Mouse (Mus musculus) kidney, embryonic 14.5 days (tissue): ENCODE data around the gene Zscan18. TPM values are rescaled to one million over a fixed set of nuclear protein-coding genes. Genes with fewer than 3 reads are reported as not detected.
"Not testable (repeated sequence)": the region's sequence is repeated elsewhere in the genome, so short reads cannot be mapped to it uniquely, and the experiment has no call there.

Source experiments
- ATAC-seq: fragments of 200-750 bp; cut with Nextera tagmentation; 2 replicates; pipeline ENCODE4 v1.8.0; 2017; ENCODE audit warnings: moderate number of reproducible peaks, mild to moderate bottlenecking, moderate TSS enrichment, moderate library complexity; ENCODE audit not compliant: low FRiP score, low TSS enrichment
- H3K27ac ChIP-seq: fragments of 300-500 bp; sonication (generic); 2 replicates; pipeline ENCODE4 v1.5.1; 2014; ENCODE audit warnings: low read depth, mild to moderate bottlenecking, low read length, moderate library complexity, mixed read lengths
- H3K27me3 ChIP-seq: fragments of 300-500 bp; sonication (generic); 2 replicates; pipeline ENCODE4 v1.6.1; 2014; ENCODE audit warnings: mild to moderate bottlenecking, low read length; ENCODE audit not compliant: control insufficient read depth, insufficient read depth
- H3K36me3 ChIP-seq: fragments of 300-500 bp; sonication (generic); 2 replicates; pipeline ENCODE4 v1.6.1; 2014; ENCODE audit warnings: low read length, mixed read lengths; ENCODE audit not compliant: control insufficient read depth, insufficient read depth
- H3K4me1 ChIP-seq: fragments of 300-500 bp; sonication (generic); 2 replicates; pipeline ENCODE4 v1.6.1; 2014; ENCODE audit warnings: low read length, mixed read lengths; ENCODE audit not compliant: control insufficient read depth, insufficient read depth
- H3K4me2 ChIP-seq: fragments of 300-500 bp; sonication (generic); replicated peaks from 2 replicates; pipeline ENCODE4 v1.6.1; 2014; ENCODE audit warnings: low read depth, mild to moderate bottlenecking, low read length
- H3K4me3 ChIP-seq: fragments of 300-500 bp; sonication (generic); 2 replicates; pipeline ENCODE4 v1.5.1; 2014; ENCODE audit warnings: mild to moderate bottlenecking, low read length
- H3K9ac ChIP-seq: fragments of 300-500 bp; sonication (generic); 2 replicates; pipeline ENCODE4 v1.6.1; 2014; ENCODE audit warnings: low read depth, mild to moderate bottlenecking, low read length, moderate library complexity
- H3K9me3 ChIP-seq: fragments of 300-500 bp; sonication (generic); 2 replicates; pipeline ENCODE4 v1.6.1; 2016; ENCODE audit warnings: low read length; ENCODE audit not compliant: control insufficient read depth
- WGBS: fragments of 180-500 bp; shearing (Covaris S2); extraction: QIAGEN DNeasy Blood & Tissue Kit; methylation state at CpG from one replicate; pipeline ENCODE4 v1.1.7; 2014; 5-methylcytosine and 5-hydroxymethylcytosine counted together
- polyA plus RNA-seq: library from polyadenylated mRNA; unstranded; fragments of >200 nt; fragmentation: Nextera tagmentation; extraction: Ambion mirVana; gene quantifications from 2 replicates; pipeline ENCODE4 v1.2.1, GENCODE M21; 2014

Zscan18 gene
- polyA plus RNA-seq, 1 experiment from 2014 or later: 9.3 TPM

DNA sequence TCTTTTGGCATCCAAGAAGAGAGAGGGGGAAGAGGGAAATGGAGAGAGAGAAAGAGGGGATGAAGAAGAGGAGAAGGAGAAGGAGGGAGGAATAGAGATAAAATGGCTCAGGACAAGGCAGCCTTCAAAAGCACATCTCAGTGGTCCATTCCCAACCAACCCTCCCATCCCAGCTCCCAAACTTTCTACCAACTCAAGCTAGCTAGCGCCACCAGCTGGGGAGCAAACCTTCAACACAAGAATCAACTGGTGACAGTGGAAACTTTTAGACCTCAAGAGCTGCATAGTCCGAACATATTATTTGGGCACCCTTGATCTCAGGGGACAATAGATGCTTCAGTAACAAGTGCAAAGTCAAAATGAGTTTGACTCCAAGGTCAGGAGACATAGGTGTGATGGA, 5.5 kb downstream of the Zscan18 start:
- no peak overlapping the region for H3K27ac ChIP-seq
- no peaks in the 10 kb centered on the region for H3K36me3 ChIP-seq
- no peak overlapping the region for H3K4me3 ChIP-seq
- H3K9me3 ChIP-seq: peaks cover 9% of the 10 kb centered on the region; the same call in 1 of the 2 replicates
- WGBS: 64% methylated on average over 2 of the region's 2 CpGs
- H3K9ac ChIP-seq: no peak overlapping the region
- no peak for ATAC-seq
- H3K4me2 ChIP-seq: no peak overlapping the region
- H3K4me1 ChIP-seq: peaks cover 1% of the 10 kb centered on the region; the same call in 1 of the 2 replicates
- H3K27me3 ChIP-seq: no peaks in the 10 kb centered on the region

DNA sequence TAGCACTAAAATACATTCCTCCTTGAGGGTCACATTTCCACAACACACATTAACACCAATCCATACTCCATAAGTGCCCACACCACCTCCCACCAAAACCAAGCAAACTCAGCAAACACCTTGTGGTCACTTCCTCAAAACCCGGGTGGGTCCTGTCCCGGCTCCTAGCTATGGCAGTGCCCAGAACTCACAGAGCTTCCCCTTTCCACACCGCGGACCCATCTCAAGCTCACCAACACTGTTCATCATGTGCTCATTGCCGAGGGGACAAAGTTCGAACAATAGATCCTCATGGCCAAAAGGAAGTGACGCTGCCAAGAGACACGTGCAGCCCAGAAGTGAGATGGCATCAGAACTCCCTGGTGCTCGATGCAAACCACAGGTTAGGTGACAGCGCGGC, 10.8 kb downstream of the Zscan18 start:
- not testable (repeated sequence) for ATAC-seq, H3K27me3 ChIP-seq
- WGBS: 92% methylated on average over 11 of the region's 11 CpGs

DNA sequence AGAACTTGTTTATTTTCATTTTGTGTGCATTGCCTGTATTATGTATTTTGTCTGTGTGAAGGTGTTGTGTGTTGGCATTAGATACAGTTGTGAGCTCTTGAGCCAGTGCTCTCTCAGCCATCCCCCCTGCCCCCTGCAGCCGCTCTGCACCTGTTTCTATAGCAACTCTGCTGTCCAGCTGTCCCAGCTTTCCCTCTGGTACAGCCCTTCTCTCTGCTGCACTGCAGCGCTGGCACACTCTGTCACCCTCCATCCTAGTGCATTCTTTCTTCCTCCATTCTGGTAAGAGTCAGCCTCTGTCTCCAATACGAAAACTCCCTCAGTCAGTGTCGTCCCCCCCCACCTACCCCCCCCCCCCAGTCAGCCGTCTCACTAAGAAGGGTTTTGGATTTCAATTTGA, 15.4 kb downstream of the Zscan18 start:
- Histone ChIP-seq H3K36me3 (no peaks in the 10 kb centered on the region), H3K27ac (no peak overlapping the region), H3K9ac (no peak overlapping the region), H3K27me3 (no peaks in the 10 kb centered on the region), H3K4me3 (no peak overlapping the region), H3K9me3 (no peaks in the 10 kb centered on the region), H3K4me1 (no peaks in the 10 kb centered on the region), H3K4me2 (no peak overlapping the region)
- 24% methylated on average over 5 of the region's 5 CpGs for WGBS
- no peak for ATAC-seq

More for the DNA sequence above, 10.8 kb downstream of the Zscan18 start:
- H3K27ac ChIP-seq, H3K9ac ChIP-seq, H3K4me3 ChIP-seq, H3K9me3 ChIP-seq, H3K4me2 ChIP-seq, H3K36me3 ChIP-seq, H3K4me1 ChIP-seq: not testable (repeated sequence)

DNA sequence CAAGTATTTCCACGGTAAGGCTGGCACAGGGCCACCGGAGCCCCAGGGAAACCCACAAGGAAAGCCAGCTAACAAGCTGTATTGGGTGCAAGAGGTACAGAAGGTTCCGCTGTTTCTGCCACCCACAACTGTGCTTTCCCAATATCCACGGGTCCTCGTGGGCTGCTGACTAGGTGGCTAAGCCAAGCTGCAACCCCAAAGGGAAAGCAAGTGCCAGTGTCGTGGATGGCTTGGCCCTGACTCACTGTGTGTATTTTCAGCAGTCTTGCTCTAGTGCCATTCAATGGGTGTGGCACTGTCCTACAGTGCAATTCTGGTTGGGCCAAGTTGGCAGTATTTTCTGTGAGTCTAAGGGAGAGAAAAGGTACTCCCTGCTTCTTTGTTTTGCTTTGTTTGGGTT, 16.1 kb downstream of the Zscan18 start:
- Histone ChIP-seq H3K9me3 (no peaks in the 10 kb centered on the region), H3K36me3 (no peaks in the 10 kb centered on the region), H3K4me3 (no peak overlapping the region), H3K9ac (no peak overlapping the region), H3K27ac (no peak overlapping the region), H3K4me1 (no peaks in the 10 kb centered on the region), H3K27me3 (no peaks in the 10 kb centered on the region), H3K4me2 (no peak overlapping the region)
- no peak for ATAC-seq
- 75% methylated on average over 6 of the region's 6 CpGs for WGBS

DNA sequence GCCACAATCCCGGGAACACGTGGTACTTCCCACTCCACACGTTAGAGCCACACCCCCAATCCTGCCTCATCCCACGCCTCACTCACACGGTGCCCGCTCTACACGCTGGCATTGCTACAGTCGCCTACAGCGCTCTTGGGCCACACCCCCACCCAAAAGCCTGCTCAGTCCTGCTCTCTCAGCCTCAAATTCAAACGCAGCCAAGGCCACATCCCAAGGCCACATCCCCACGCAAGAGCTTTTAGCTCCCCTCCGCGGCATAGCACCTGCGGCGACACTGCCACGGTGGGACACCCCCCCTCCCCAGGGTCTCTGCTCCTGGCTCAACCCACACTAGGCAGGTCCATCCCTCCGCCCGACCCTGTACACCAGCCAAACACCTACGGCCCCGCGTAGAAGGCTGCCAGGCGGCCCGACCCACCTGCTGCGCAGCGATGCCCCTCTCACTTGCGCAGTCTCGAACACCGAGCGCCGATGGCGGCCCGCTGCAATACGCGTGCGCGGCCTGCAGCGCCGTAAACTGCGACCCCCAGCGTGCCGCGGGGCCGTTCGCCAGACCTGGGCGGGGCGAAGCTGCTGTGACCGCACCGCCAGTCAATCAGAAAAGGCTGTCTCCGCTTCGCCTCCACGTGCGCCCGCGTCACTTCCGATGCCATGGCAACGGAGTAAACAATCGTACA, 23.1 kb downstream of the Zscan18 start:
- H3K4me3 ChIP-seq: peak overlapping the region; percentile 73
- no peaks in the 10 kb centered on the region for H3K27me3 ChIP-seq
- no peak overlapping the region for H3K27ac ChIP-seq
- WGBS: 1% methylated on average over 56 of the region's 57 CpGs
- ATAC-seq: peak; percentile 97
- peaks cover under 1% of the 10 kb centered on the region for H3K36me3 ChIP-seq
- no peaks in the 10 kb centered on the region for H3K9me3 ChIP-seq
- H3K4me2 ChIP-seq: peak overlapping the region; percentile 93
- H3K9ac ChIP-seq: peak overlapping the region; percentile 76
- no peaks in the 10 kb centered on the region for H3K4me1 ChIP-seq

DNA sequence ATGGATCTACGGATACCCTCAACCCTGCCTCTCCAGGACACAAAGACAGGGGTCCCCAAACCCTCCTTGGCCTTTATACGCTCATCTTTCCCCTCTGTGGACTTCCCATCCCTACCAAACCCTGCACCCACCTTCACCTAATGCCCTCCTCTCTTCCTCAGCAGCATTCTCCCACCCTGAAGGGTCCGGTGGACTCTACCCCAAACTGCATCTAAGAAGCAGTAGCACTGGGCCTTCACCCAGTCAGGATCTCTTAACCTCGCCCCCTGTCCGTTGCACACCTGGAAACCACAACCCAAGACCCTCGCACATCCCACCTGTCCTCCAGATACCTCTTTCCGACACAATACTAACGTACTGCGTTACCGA, 23.7 kb downstream of the Zscan18 start:
- peak; percentile 40 for ATAC-seq
- Histone ChIP-seq H3K4me3 (peak overlapping the region; percentile 73), H3K27me3 (no peaks in the 10 kb centered on the region), H3K4me2 (peak overlapping the region; percentile 93), H3K36me3 (peaks cover 5% of the 10 kb centered on the region), H3K9me3 (no peaks in the 10 kb centered on the region), H3K9ac (peak overlapping the region; percentile 76), H3K4me1 (no peaks in the 10 kb centered on the region), H3K27ac (no peak overlapping the region)
- WGBS: 28% methylated on average over 10 of the region's 10 CpGs

DNA sequence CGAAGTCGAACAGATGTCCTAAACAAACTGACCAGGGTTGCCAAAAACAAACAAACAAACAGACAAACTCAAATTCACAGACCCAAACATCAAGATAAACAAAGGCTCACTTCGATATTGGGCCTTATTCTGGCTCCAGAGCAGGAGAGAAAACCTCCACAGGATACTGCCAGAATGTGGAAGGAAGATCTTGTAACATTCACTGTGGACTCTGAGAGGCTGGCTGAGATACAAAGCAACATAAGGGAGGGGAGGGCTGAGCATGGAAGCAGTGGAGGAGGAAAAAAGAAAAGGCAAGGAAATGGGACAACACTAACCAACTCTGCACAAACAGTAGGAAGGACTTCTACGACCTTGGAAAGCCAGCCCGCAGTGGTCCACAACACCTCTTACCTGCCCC, 24.3 kb downstream of the Zscan18 start:
- Histone ChIP-seq H3K27ac (no peak overlapping the region), H3K4me1 (no peaks in the 10 kb centered on the region), H3K9ac (no peak overlapping the region), H3K9me3 (no peaks in the 10 kb centered on the region), H3K4me2 (no peak overlapping the region), H3K27me3 (no peaks in the 10 kb centered on the region), H3K4me3 (no peak overlapping the region), H3K36me3 (peaks cover 10% of the 10 kb centered on the region)
- no peak for ATAC-seq
- WGBS: 95% methylated on average over 5 of the region's 5 CpGs

DNA sequence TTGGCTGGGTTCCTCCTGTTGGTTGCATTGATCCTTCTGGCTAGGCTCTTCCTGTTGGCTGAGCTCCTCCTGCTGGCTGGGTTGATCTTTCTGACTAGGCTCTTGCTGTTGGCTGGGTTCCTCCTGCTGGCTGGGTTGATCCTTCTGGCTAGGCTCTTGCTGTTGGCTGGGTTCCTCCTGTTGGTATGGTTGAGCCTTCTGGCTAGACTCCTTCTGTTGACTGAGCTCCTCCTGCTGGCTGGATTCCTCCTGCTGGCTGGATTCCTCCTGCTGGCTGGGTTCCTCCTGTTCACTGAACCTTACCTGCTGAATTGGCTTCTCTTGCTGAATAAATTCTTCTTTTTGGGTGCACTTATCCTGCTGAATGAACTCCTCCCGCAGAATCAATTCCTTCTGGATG, 28.8 kb downstream of the Zscan18 start:
- Histone ChIP-seq H3K4me3 (no peak overlapping the region), H3K27ac (no peak overlapping the region), H3K36me3 (peaks cover 16% of the 10 kb centered on the region), H3K9ac (no peak overlapping the region), H3K9me3 (no peaks in the 10 kb centered on the region), H3K4me1 (no peaks in the 10 kb centered on the region), H3K4me2 (no peak overlapping the region), H3K27me3 (no peaks in the 10 kb centered on the region)
- no peak for ATAC-seq
- WGBS: 100% methylated on average over 1 of the region's 1 CpGs

DNA sequence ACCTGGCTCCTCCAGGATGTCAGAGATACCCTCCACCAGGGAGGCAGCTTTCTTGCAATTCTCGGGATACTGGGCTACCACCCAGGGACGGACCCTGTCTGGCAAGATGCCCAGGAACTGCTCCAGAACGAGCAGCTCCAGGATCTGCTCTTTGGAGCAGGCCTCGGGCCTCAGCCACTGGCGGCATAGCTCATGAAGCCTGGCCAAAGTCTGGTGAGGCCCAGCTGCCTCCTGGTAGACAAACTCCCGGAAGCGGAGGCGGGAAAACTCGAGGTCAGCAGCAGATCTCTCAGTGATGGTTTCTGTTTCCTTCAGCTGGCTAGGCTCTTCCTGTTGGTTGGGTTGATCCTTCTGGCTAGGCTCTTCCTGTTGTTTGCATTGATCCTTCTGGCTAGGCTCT, 29.3 kb downstream of the Zscan18 start:
- 95% methylated on average over 9 of the region's 9 CpGs for WGBS
- no peak overlapping the region for H3K9ac ChIP-seq
- H3K27me3 ChIP-seq: no peaks in the 10 kb centered on the region
- no peak for ATAC-seq
- H3K4me1 ChIP-seq: no peaks in the 10 kb centered on the region
- H3K9me3 ChIP-seq: no peaks in the 10 kb centered on the region
- H3K36me3 ChIP-seq: peaks cover 16% of the 10 kb centered on the region
- H3K4me2 ChIP-seq: no peak overlapping the region
- no peak overlapping the region for H3K27ac ChIP-seq
- no peak overlapping the region for H3K4me3 ChIP-seq
